Mouse (Mus musculus): ENCODE measurements around the gene Asb1. TPM values are rescaled to one million over a fixed set of nuclear protein-coding genes. Genes with fewer than 3 reads are reported as not detected.

The Asb1 gene
- polyA plus RNA-seq, 1 experiment from 2014 or later: 4.9 TPM

GRCm38 (mm10) chr1:91532243-91532642 is 8.1 kb upstream of the Asb1 start:
- no peaks in the 10 kb centered on the region for H3K9me3 ChIP-seq
- WGBS: 48% methylated on average over 4 of the region's 4 CpGs
- peak; percentile 73 for ATAC-seq (ENCODE audit: insufficient number of reproducible peaks, low FRiP score, low TSS enrichment, low read depth)
- H3K9ac ChIP-seq: no peak overlapping the region
- H3K4me2 ChIP-seq: no peak overlapping the region
- no peak overlapping the region for H3K4me3 ChIP-seq
- no peak overlapping the region for H3K27ac ChIP-seq
- peaks cover 19% of the 10 kb centered on the region for H3K4me1 ChIP-seq
- peaks cover 21% of the 10 kb centered on the region for H3K27me3 ChIP-seq
- peaks cover 10% of the 10 kb centered on the region; the same call in 1 of the 2 replicates for H3K36me3 ChIP-seq

GRCm38 (mm10) chr1:91532892-91533291 is 7.5 kb upstream of the Asb1 start:
- 82% methylated on average over 5 of the region's 5 CpGs for WGBS
- Histone ChIP-seq H3K9ac (no peak overlapping the region), H3K4me1 (peaks cover 17% of the 10 kb centered on the region), H3K9me3 (no peaks in the 10 kb centered on the region), H3K27me3 (peaks cover 23% of the 10 kb centered on the region), H3K36me3 (0 out of 2 replicates have a peak, but pooled peaks cover 5% of the 10 kb centered on the region), H3K4me2 (no peak overlapping the region), H3K4me3 (no peak overlapping the region), H3K27ac (peak overlapping the region; percentile 1; the same call in 1 of the 2 replicates)
- no peak for ATAC-seq (ENCODE audit: insufficient number of reproducible peaks, low FRiP score, low TSS enrichment, low read depth)

GRCm38 (mm10) chr1:91533483-91533882 is 6.9 kb upstream of the Asb1 start:
- no peak overlapping the region for H3K27ac ChIP-seq
- WGBS: 54% methylated on average over 2 of the region's 2 CpGs

GRCm38 (mm10) chr1:91533961-91534723 is 6.2 kb upstream of the Asb1 start:
- Histone ChIP-seq H3K4me1 (peaks cover 17% of the 10 kb centered on the region), H3K9me3 (no peaks in the 10 kb centered on the region), H3K4me3 (no peak overlapping the region), H3K4me2 (no peak overlapping the region), H3K27me3 (peaks cover 32% of the 10 kb centered on the region), H3K27ac (no peak overlapping the region), H3K9ac (no peak overlapping the region), H3K36me3 (no peaks in the 10 kb centered on the region)
- WGBS: 69% methylated on average over 19 of the region's 19 CpGs
- ATAC-seq (ENCODE audit: insufficient number of reproducible peaks, low FRiP score, low TSS enrichment, low read depth): no peak

More at GRCm38 (mm10) chr1:91533483-91533882, 6.9 kb upstream of the Asb1 start:
- no peak for ATAC-seq (ENCODE audit: insufficient number of reproducible peaks, low FRiP score, low TSS enrichment, low read depth)
- peaks cover 17% of the 10 kb centered on the region for H3K4me1 ChIP-seq
- no peak overlapping the region for H3K9ac ChIP-seq
- no peaks in the 10 kb centered on the region for H3K9me3 ChIP-seq
- peaks cover 28% of the 10 kb centered on the region for H3K27me3 ChIP-seq
- no peak overlapping the region for H3K4me3 ChIP-seq
- no peaks in the 10 kb centered on the region for H3K36me3 ChIP-seq
- no peak overlapping the region for H3K4me2 ChIP-seq

- Histone ChIP-seq H3K27ac (no peak overlapping the region), H3K36me3 (no peaks in the 10 kb centered on the region), H3K9ac (no peak overlapping the region), H3K4me1 (peaks cover 38% of the 10 kb centered on the region), H3K4me3 (no peak overlapping the region), H3K27me3 (peaks cover 43% of the 10 kb centered on the region), H3K9me3 (no peaks in the 10 kb centered on the region), H3K4me2 (no peak overlapping the region)
- 32% methylated on average over 22 of the region's 22 CpGs for WGBS
- no peak for ATAC-seq (ENCODE audit: insufficient number of reproducible peaks, low FRiP score, low TSS enrichment, low read depth)
These were observed 2.4 kb upstream of the Asb1 start for GRCm38 (mm10) chr1:91537786-91538569.

- peaks cover 43% of the 10 kb centered on the region for H3K27me3 ChIP-seq
- no peak overlapping the region for H3K27ac ChIP-seq
- no peak overlapping the region for H3K9ac ChIP-seq
- H3K4me3 ChIP-seq: no peak overlapping the region
- no peaks in the 10 kb centered on the region for H3K9me3 ChIP-seq
- peaks cover 32% of the 10 kb centered on the region for H3K4me1 ChIP-seq
- 35% methylated on average over 1 of the region's 1 CpGs for WGBS
- H3K36me3 ChIP-seq: no peaks in the 10 kb centered on the region
- no peak for ATAC-seq (ENCODE audit: insufficient number of reproducible peaks, low FRiP score, low TSS enrichment, low read depth)
- H3K4me2 ChIP-seq: no peak overlapping the region
These were observed 1.8 kb upstream of the Asb1 start for GRCm38 (mm10) chr1:91538570-91538929.

GRCm38 (mm10) chr1:91539246-91539645 is 1.1 kb upstream of the Asb1 start:
- Histone ChIP-seq H3K36me3 (no peaks in the 10 kb centered on the region), H3K4me1 (peaks cover 26% of the 10 kb centered on the region), H3K4me3 (peak overlapping the region; percentile 85), H3K4me2 (peak overlapping the region; percentile 97; the same call in 1 of the 2 replicates), H3K9me3 (no peaks in the 10 kb centered on the region), H3K9ac (no peak overlapping the region), H3K27me3 (peaks cover 43% of the 10 kb centered on the region), H3K27ac (no peak overlapping the region)
- WGBS: 36% methylated on average over 6 of the region's 6 CpGs
- no peak for ATAC-seq (ENCODE audit: insufficient number of reproducible peaks, low FRiP score, low TSS enrichment, low read depth)

- Histone ChIP-seq H3K4me1 (peaks cover 26% of the 10 kb centered on the region), H3K4me2 (peak overlapping the region; percentile 97), H3K36me3 (peaks cover under 1% of the 10 kb centered on the region; the same call in 1 of the 2 replicates), H3K4me3 (peak overlapping the region; percentile 85), H3K27me3 (peaks cover 42% of the 10 kb centered on the region), H3K9ac (peak overlapping the region; percentile 66; the same call in 1 of the 2 replicates), H3K9me3 (no peaks in the 10 kb centered on the region), H3K27ac (no peak overlapping the region)
- WGBS: 2% methylated on average over 22 of the region's 22 CpGs
- ATAC-seq (ENCODE audit: insufficient number of reproducible peaks, low FRiP score, low TSS enrichment, low read depth): peak; percentile 1; the same call in 1 of the 2 replicates
These were observed 557 bp upstream of the Asb1 start for GRCm38 (mm10) chr1:91539704-91540270.

GRCm38 (mm10) chr1:91541042-91541592 is 773 bp downstream of the Asb1 start:
- 11% methylated on average over 15 of the region's 15 CpGs for WGBS
- H3K27ac ChIP-seq: no peak overlapping the region
- peak overlapping the region; percentile 97 for H3K4me2 ChIP-seq
- peak overlapping the region; percentile 66 for H3K9ac ChIP-seq
- peaks cover 11% of the 10 kb centered on the region; the same call in 1 of the 2 replicates for H3K36me3 ChIP-seq
- peaks cover 30% of the 10 kb centered on the region for H3K27me3 ChIP-seq
- H3K4me1 ChIP-seq: peaks cover 26% of the 10 kb centered on the region
- no peaks in the 10 kb centered on the region for H3K9me3 ChIP-seq
- peak overlapping the region; percentile 85 for H3K4me3 ChIP-seq
- ATAC-seq (ENCODE audit: insufficient number of reproducible peaks, low FRiP score, low TSS enrichment, low read depth): no peak

- Histone ChIP-seq H3K9ac (no peak overlapping the region), H3K36me3 (peaks cover 24% of the 10 kb centered on the region; the same call in 1 of the 2 replicates), H3K27ac (no peak overlapping the region), H3K27me3 (peaks cover 11% of the 10 kb centered on the region), H3K4me1 (peaks cover 26% of the 10 kb centered on the region), H3K4me2 (no peak overlapping the region), H3K9me3 (no peaks in the 10 kb centered on the region), H3K4me3 (no peak overlapping the region)
- no peak for ATAC-seq (ENCODE audit: insufficient number of reproducible peaks, low FRiP score, low TSS enrichment, low read depth)
- WGBS: 78% methylated on average over 4 of the region's 4 CpGs
These were observed 3.6 kb downstream of the Asb1 start for GRCm38 (mm10) chr1:91543974-91544373.

- peaks cover 28% of the 10 kb centered on the region; the same call in 1 of the 2 replicates for H3K36me3 ChIP-seq
- no peak overlapping the region for H3K27ac ChIP-seq
- H3K9me3 ChIP-seq: no peaks in the 10 kb centered on the region
- H3K4me1 ChIP-seq: peaks cover 16% of the 10 kb centered on the region
- ATAC-seq (ENCODE audit: insufficient number of reproducible peaks, low FRiP score, low TSS enrichment, low read depth): no peak
- H3K4me2 ChIP-seq: no peak overlapping the region
- WGBS: 90% methylated on average over 1 of the region's 1 CpGs
- H3K4me3 ChIP-seq: no peak overlapping the region
- no peaks in the 10 kb centered on the region for H3K27me3 ChIP-seq
- H3K9ac ChIP-seq: no peak overlapping the region
These were observed 4.9 kb downstream of the Asb1 start for GRCm38 (mm10) chr1:91545226-91545625.

Measured in limb, embryonic 15.5 days (tissue).